Mouse (Mus musculus) cerebellum, postnatal 4 days (tissue): Measurements from ENCODE around the gene Olfr820.
"Not testable (repeated sequence)": the region's sequence is repeated elsewhere in the genome, so short reads cannot be mapped to it uniquely, and the experiment has no call there.

Experiments used
- DNase-seq, 2 experiments: peaks; one replicate each; pipeline ENCODE4 v3.0.0; 2022; ENCODE audit warnings: low spot score in 2 of 2, mixed read lengths in 1 of 2

The Olfr820 gene

GRCm38 (mm10) chr10:130012321-130012720 is at the start of gene Olfr820:
Gene Olfr820 (plus strand): TSS chr10:130012621.
- no peak for DNase-seq

- DNase-seq, result not testable (repeated sequence)
Observed at GRCm38 (mm10) chr10:129966232-129966631, 46.2 kb upstream of the Olfr820 start.

GRCm38 (mm10) chr10:129967166-129967565 is 45.3 kb upstream of the Olfr820 start, which contains the start of gene Olfr819:
Gene Olfr819 (minus strand): TSS chr10:129967266.
- not testable (repeated sequence) for DNase-seq

GRCm38 (mm10) chr10:129972994-129973393 is 39.4 kb upstream of the Olfr820 start:
- not testable (repeated sequence) for DNase-seq

- DNase-seq, result not testable (repeated sequence)
Observed at GRCm38 (mm10) chr10:129976040-129976439, 36.4 kb upstream of the Olfr820 start, which contains the start of gene Olfr247. Gene Olfr247 (minus strand): TSS chr10:129976140.

- not testable (repeated sequence) for DNase-seq
Observed at GRCm38 (mm10) chr10:129981867-129982266, 30.6 kb upstream of the Olfr820 start.

- DNase-seq, result not testable (repeated sequence)
Observed at GRCm38 (mm10) chr10:129984962-129985361, 27.5 kb upstream of the Olfr820 start, which contains the start of gene Gm10310. Gene Gm10310 (minus strand): TSS chr10:129985062.

GRCm38 (mm10) chr10:130004104-130004503 is 8.3 kb upstream of the Olfr820 start:
- not testable (repeated sequence) for DNase-seq

GRCm38 (mm10) chr10:130005366-130005765 is 7.1 kb upstream of the Olfr820 start:
- DNase-seq, result not testable (repeated sequence)

GRCm38 (mm10) chr10:130030048-130030447 is 17.6 kb downstream of the Olfr820 start, which contains the start of gene Olfr821:
Gene Olfr821 (plus strand): TSS chr10:130030348.
- DNase-seq, result no peak

- no peak for DNase-seq
Observed at GRCm38 (mm10) chr10:130037096-130037495, 24.7 kb downstream of the Olfr820 start.
